Mouse (Mus musculus) midbrain, embryonic 16.5 days (tissue): ENCODE data around the gene Vmn1r82. TPM values are rescaled to one million over a fixed set of nuclear protein-coding genes. Genes with fewer than 3 reads are reported as not detected.

Experiments used
- ATAC-seq: fragments of 200-750 bp; cut with Nextera tagmentation; 2 replicates; pipeline ENCODE4 v1.8.0; 2017; ENCODE audit warnings: moderate TSS enrichment
- H3K27ac ChIP-seq: fragments of 300-500 bp; sonication (generic); 2 replicates; pipeline ENCODE4 v1.5.1; 2014; ENCODE audit warnings: mild to moderate bottlenecking, low read length, mixed read lengths
- H3K27me3 ChIP-seq: fragments of 300-500 bp; sonication (generic); 2 replicates; pipeline ENCODE4 v1.6.1; 2014; ENCODE audit warnings: low read depth, low read length, mixed read lengths; ENCODE audit not compliant: control insufficient read depth, insufficient read depth
- H3K36me3 ChIP-seq: fragments of 300-500 bp; sonication (generic); 2 replicates; pipeline ENCODE4 v1.6.1; 2014; ENCODE audit warnings: mild to moderate bottlenecking, low read length, moderate library complexity, mixed read lengths; ENCODE audit not compliant: control insufficient read depth, insufficient read depth
- H3K4me1 ChIP-seq: fragments of 300-500 bp; sonication (generic); 2 replicates; pipeline ENCODE4 v1.6.1; 2014; ENCODE audit warnings: mild to moderate bottlenecking, low read length, mixed read lengths; ENCODE audit not compliant: control insufficient read depth, insufficient read depth
- H3K4me2 ChIP-seq: fragments of 300-500 bp; sonication (generic); 2 replicates; pipeline ENCODE4 v1.6.1; 2014; ENCODE audit warnings: mild to moderate bottlenecking, low read length, mixed read lengths
- H3K4me3 ChIP-seq: fragments of 300-500 bp; sonication (generic); 2 replicates; pipeline ENCODE4 v1.5.1; 2014; ENCODE audit warnings: low read depth, mild to moderate bottlenecking, low read length, moderate library complexity, mixed read lengths
- H3K9ac ChIP-seq: fragments of 300-500 bp; sonication (generic); 2 replicates; pipeline ENCODE4 v1.6.1; 2014; ENCODE audit warnings: low read depth, low read length, mixed read lengths
- H3K9me3 ChIP-seq: fragments of 300-500 bp; sonication (generic); replicated peaks from 2 replicates; pipeline ENCODE4 v1.6.1; 2014; ENCODE audit warnings: mild to moderate bottlenecking, low read length, mixed read lengths; ENCODE audit not compliant: control insufficient read depth, poor library complexity, severe bottlenecking
- WGBS: fragments of 180-500 bp; shearing (Covaris S2); extraction: QIAGEN DNeasy Blood & Tissue Kit; methylation state at CpG from one replicate; pipeline ENCODE4 v1.1.7; 2014; 5-methylcytosine and 5-hydroxymethylcytosine counted together
- polyA plus RNA-seq: library from polyadenylated mRNA; unstranded; fragments of >200 nt; fragmentation: Nextera tagmentation; extraction: Ambion mirVana; gene quantifications from 2 replicates; pipeline ENCODE4 v1.2.1, GENCODE M21; 2015

Vmn1r82 gene
- not detected in 2 replicates for polyA plus RNA-seq

DNA sequence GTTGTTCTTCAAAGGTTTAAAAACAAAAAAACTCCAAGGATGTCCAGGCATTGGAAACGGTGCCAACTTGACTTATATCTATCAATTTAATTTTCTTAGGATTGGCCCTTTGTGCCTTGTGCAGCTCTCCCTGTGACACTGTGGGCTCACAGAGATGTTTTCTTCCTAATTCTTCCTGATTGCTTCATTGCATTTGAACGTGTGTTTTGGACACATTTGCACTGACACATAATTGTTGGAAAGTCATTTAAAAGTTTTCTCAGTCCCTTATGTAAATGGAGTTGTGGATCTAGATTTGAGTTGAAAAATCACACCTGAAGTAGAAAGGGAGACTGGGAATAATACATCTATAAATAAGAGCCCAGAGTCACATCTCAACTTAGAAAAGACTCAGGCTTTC is at the start of gene Vmn1r82:
TSS of gene Vmn1r82 (plus strand) at position 301 of the 400 bp plus-strand sequence.
- Histone ChIP-seq H3K4me3 (no peak within 1 kb of the TSS), H3K9ac (no peak within 1 kb of the TSS), H3K4me2 (no peak within 1 kb of the TSS), H3K9me3 (peaks cover 6% of the 10 kb centered on the region), H3K27ac (no peak within 1 kb of the TSS), H3K27me3 (no peaks in the 10 kb centered on the region), H3K36me3 (no peaks in the 10 kb centered on the region), H3K4me1 (no peaks in the 10 kb centered on the region)
- 49% methylated on average over 2 of the region's 2 CpGs for WGBS
- ATAC-seq, result no peak

- Histone ChIP-seq H3K4me1 (no peaks in the 10 kb centered on the region), H3K9me3 (peaks cover 6% of the 10 kb centered on the region; the same call in 1 of the 2 replicates), H3K9ac (no peak within 1 kb of the TSS), H3K27me3 (no peaks in the 10 kb centered on the region), H3K4me3 (no peak within 1 kb of the TSS), H3K4me2 (no peak within 1 kb of the TSS), H3K36me3 (no peaks in the 10 kb centered on the region), H3K27ac (no peak within 1 kb of the TSS)
- no peak for ATAC-seq
- WGBS, result 63% methylated on average over 1 of the region's 1 CpGs
These were observed 32.1 kb upstream of the Vmn1r82 start, which contains the start of gene Vmn1r81 for GRCm38 (mm10) chr7:12268169-12268568. TSS of gene Vmn1r81 (minus strand) at chr7:12268269.

DNA sequence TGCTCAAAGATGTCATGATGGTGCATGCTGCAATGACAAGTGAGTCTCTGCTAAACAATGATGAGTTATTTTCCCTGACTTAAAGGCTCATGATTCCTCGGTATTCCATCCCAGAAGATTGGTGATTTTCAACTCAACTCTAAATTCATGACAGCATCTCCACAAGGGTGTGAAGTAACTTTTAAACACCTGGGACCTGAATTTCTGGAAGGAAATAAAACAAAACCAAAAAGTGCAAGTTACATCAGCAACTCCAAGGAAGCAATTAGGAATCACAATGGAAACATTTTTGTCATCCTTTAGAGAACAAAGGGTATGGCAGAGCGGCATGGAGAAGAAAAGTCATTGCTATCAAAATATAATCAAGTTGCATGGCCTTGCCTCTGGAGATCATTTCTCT is 29.2 kb downstream of the Vmn1r82 start, which contains the start of gene Vmn1r83:
TSS of gene Vmn1r83 (minus strand) at position 101 of the 400 bp plus-strand sequence.
- Histone ChIP-seq H3K4me3 (no peak within 1 kb of the TSS), H3K4me2 (no peak within 1 kb of the TSS), H3K9me3 (peaks cover 16% of the 10 kb centered on the region; the same call in 1 of the 2 replicates), H3K4me1 (no peaks in the 10 kb centered on the region), H3K27ac (no peak within 1 kb of the TSS), H3K9ac (no peak within 1 kb of the TSS), H3K27me3 (no peaks in the 10 kb centered on the region), H3K36me3 (no peaks in the 10 kb centered on the region)
- 83% methylated on average over 2 of the region's 2 CpGs for WGBS
- ATAC-seq, result no peak

Other genes with a start within 250 kb of the Vmn1r82 start
- gene Vmn1r78, start 150.2 kb upstream of the Vmn1r82 start, polyA plus RNA-seq, result not detected in 2 replicates
- gene Vmn1r79, start 129.2 kb upstream of the Vmn1r82 start, polyA plus RNA-seq, result not detected in 2 replicates
- gene Vmn1r80, start 111.1 kb upstream of the Vmn1r82 start, polyA plus RNA-seq, result not detected in 2 replicates
- not detected in 2 replicates for gene Vmn1r81, start 32.2 kb upstream of the Vmn1r82 start, polyA plus RNA-seq
- gene Vmn1r83, start 29.1 kb downstream of the Vmn1r82 start, polyA plus RNA-seq, result not detected in 2 replicates
- not detected in 2 replicates for gene Vmn1r84, start 68.8 kb downstream of the Vmn1r82 start, polyA plus RNA-seq
- 12.2 and 13.0 TPM in 2 replicates for gene Zfp551, start 122.3 kb downstream of the Vmn1r82 start, polyA plus RNA-seq
- 45.6 and 50.9 TPM in 2 replicates for gene Zfp606, start 177.9 kb downstream of the Vmn1r82 start, polyA plus RNA-seq
- not detected in 2 replicates for gene 2900092C05Rik, start 212.1 kb downstream of the Vmn1r82 start, polyA plus RNA-seq